Mouse (Mus musculus) T-helper 1 cell (primary cell): Measurements from ENCODE around the gene Axl.

ENCODE experiments used
- in situ Hi-C: fragments of 300-600 bp; cut with MboI, MseI; formaldehyde crosslinking; loops from one replicate; pipeline ENCODE4 v1.15.1; 2025; ENCODE audit warnings: high pct_unique_total_duplicates

The Axl gene

GRCm38 (mm10) chr7:25712801-25713200 lies 75.7 kb downstream of the Axl start:
- in situ Hi-C loops, result no loop called here

- in situ Hi-C loops, result no loop called here
Measured at GRCm38 (mm10) chr7:25711731-25712197, 76.7 kb downstream of the Axl start.

GRCm38 (mm10) chr7:25711165-25711564 lies 77.3 kb downstream of the Axl start:
- in situ Hi-C loops, result no loop called here

GRCm38 (mm10) chr7:25710519-25711130 lies 77.9 kb downstream of the Axl start:
- in situ Hi-C loops, result no loop called here

GRCm38 (mm10) chr7:25709961-25710360 lies 78.5 kb downstream of the Axl start:
- in situ Hi-C loops, result no loop called here

GRCm38 (mm10) chr7:25707581-25708292 lies 80.8 kb downstream of the Axl start:
- in situ Hi-C loops, result no loop called here
